Mouse (Mus musculus): ENCODE results near the gene Ly6c1. TPM values are rescaled to one million over a fixed set of nuclear protein-coding genes. Genes with fewer than 3 reads are reported as not detected.
A peak's percentile ranks its signal among the peaks of the same experiment; 100 is the strongest.
"Not testable (repeated sequence)": the region's sequence is repeated elsewhere in the genome, so short reads cannot be mapped to it uniquely, and the experiment has no call there.

Ly6c1 gene
- 100 to 1,000 TPM in 1 of 3 experiments, 10 to 100 TPM in 1, 1 to 10 TPM in 1; 1.9 to 113 (median 61.0) TPM for polyA plus RNA-seq (2017; shearing (Covaris generic))

- peak; percentile 53 for ATAC-seq
These were observed at the start of gene Ly6c1 for GRCm38 (mm10) chr15:75048642-75049261. TSS of gene Ly6c1 (minus strand) at chr15:75048830.

DNA sequence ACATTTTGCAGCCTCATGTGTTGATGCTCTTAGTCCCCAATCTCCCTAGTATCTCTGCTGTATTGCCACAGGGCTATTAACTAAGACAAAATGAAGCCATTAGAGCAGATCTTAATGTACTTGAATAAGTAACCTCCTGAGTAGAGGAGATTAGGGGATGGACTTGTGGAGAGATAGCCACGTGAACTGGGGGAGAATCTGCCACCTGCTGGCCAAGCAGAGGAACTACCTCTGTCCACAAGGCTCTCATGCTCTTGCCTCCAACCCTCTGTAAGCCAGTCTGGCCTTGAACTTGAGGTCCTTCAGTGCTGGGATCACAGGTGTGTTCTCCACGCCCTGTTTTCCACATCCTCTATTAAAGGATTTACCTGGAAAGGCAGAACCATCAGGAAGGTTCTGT, 39.4 kb upstream of the Ly6c1 start:
- ATAC-seq, result not testable (repeated sequence)

GRCm38 (mm10) chr15:75069965-75070364, 21.3 kb upstream of the Ly6c1 start:
- ATAC-seq, result no peak

GRCm38 (mm10) chr15:75062030-75062574, 13.5 kb upstream of the Ly6c1 start:
- not testable (repeated sequence) for ATAC-seq

- peak; percentile 64 for ATAC-seq
These were observed 11.9 kb upstream of the Ly6c1 start for GRCm38 (mm10) chr15:75060505-75060904.

DNA sequence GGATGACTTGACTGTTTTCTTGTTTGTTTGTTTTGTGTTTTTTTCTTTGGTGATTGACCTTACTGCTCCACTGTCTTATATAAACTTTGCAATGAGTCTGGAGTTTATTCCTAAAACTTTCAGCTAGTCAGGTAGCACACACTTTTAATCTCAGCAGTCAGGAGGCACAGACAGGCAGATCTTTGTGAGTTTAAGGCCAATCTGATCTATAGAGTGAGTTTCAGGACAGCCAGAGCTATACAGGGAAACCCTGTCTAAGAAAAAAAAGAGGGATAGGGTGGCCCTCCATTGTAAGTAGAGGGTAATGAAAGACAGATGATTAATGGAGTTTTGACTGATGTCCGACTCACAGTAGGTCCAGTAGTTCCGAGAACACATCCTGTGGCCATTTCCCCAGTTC, 7.4 kb upstream of the Ly6c1 start:
- ATAC-seq, result no peak

DNA sequence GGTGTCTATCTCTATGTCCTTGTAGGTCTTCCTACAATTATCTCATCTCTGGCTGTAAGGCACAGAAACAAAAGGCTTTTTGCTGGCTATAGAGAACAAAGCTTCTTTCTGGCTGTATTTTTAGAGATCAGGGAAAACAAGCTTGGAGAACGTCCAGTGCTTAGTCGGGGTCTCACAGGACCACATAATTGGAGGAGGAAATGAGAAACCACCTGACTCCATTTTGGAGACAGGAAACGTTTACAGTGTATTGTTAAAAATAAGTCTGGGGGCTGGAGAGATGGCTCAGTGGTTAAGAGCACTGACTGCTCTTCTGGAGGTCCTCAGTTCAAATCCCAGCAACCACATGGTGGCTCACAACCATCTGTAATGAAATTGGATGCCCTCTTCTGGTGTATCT, 6.8 kb upstream of the Ly6c1 start:
- not testable (repeated sequence) for ATAC-seq

DNA sequence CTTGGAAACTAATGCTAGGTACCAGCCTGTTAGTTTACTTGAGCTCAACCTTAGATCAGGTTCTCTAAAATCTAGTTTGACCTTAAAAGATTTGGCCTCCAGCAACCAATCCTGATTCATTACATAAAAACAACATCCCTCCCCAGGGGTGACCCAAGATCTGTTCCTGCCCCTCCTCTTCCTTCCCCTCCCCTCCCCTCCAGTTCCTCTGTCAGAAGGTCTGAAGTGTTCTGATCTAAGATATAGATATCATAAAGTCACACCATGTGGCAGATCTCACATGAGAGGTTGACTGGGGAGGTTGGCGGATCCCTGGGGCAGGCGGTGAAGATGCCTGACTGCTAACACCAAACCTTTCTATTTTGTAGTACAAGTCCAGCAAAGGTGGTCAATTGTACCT, 3.8 kb upstream of the Ly6c1 start:
- ATAC-seq, result peak; percentile 87

- not testable (repeated sequence) for ATAC-seq
These were observed 2.5 kb upstream of the Ly6c1 start for GRCm38 (mm10) chr15:75051141-75051540.

GRCm38 (mm10) chr15:75050593-75050992, 2.0 kb upstream of the Ly6c1 start:
- not testable (repeated sequence) for ATAC-seq

- not testable (repeated sequence) for ATAC-seq
These were observed 1.2 kb upstream of the Ly6c1 start for GRCm38 (mm10) chr15:75049811-75050210.

DNA sequence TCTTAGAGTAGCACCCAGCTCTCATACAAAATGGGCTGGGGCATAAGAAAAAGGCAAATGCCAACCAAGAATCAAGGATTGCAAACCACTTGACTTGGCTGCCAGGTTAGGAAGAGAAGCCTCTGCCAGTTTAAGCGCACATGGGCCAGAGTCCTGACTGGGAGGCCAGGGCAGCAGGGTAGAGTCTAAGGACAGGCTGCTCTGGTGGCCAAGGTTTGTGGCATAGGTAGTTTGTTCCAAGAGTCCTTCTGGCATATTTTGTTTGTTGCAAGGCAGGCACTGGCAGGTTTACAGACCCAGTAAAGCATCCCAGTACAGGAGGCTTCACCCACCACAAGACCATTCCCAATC, 685 bp downstream of the Ly6c1 start:
- not testable (repeated sequence) for ATAC-seq

DNA sequence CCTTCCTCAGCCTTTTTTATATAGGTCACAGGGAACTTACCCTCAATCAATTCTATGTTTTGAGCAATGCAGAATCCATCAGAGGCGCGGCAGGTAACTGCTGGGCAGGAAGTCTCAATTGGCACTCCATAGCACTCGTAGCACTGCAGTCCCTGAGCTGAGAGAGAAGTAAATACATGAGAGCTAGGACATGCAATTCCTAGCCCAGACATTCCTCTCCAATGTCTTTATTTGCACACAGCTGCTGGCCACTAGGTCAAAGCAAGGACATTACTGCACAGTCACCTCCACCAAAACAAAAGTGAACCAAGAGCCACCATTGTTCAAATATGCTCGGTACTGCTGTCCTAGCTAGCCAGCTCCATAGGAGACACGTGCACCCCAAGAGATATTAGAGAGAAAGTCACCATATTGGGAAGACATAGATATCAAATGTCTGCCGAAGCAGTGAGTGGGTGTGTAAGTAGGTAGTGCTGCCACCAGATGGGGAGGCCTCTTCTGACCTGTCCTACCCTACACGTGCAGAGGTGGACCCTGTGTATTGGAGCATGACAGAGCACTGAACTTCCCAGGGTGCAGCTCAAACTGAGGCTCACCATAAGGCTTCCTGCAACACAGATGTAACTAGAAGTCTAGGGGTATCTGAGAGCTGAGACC, 1.2 kb downstream of the Ly6c1 start:
- ATAC-seq, result not testable (repeated sequence)

- ATAC-seq, result not testable (repeated sequence)
These were observed 3.1 kb downstream of the Ly6c1 start for GRCm38 (mm10) chr15:75045501-75045900.

GRCm38 (mm10) chr15:75021020-75021759, 27.4 kb downstream of the Ly6c1 start:
- peak; percentile 54 for ATAC-seq

GRCm38 (mm10) chr15:75019446-75019845, 29.2 kb downstream of the Ly6c1 start:
- ATAC-seq, result peak; percentile 63

Other genes starting within 250 kb of the Ly6c1 start
- gene Gml2, start 229.8 kb downstream of the Ly6c1 start, polyA plus RNA-seq (2017; shearing (Covaris generic)), result not detected
- gene 2010109I03Rik, start 151.8 kb downstream of the Ly6c1 start, polyA plus RNA-seq (2017; shearing (Covaris generic)), result 1 to 10 TPM in 2 of 3 experiments, under 1 TPM in 1; 0.52 to 4.9 (median 2.1) TPM
- 1 to 10 TPM in 1 of 3 experiments, under 1 TPM in 2; 0.77 to 1.4 (median 0.85) TPM for gene Ly6i, start 65.4 kb downstream of the Ly6c1 start, polyA plus RNA-seq (2017; shearing (Covaris generic))
- 1,000 to 10,000 TPM in 1 of 3 experiments, 100 to 1,000 TPM in 2; 364 to 1,307 (median 501) TPM for gene Ly6a, start 50.8 kb downstream of the Ly6c1 start, polyA plus RNA-seq (2017; shearing (Covaris generic))
- 10 to 100 TPM in 2 of 3 experiments, 1 to 10 TPM in 1; 9.1 to 23.1 (median 10.3) TPM for gene Ly6c2, start 63.1 kb upstream of the Ly6c1 start, polyA plus RNA-seq (2017; shearing (Covaris generic))
- not detected for gene Ly6g, start 106.4 kb upstream of the Ly6c1 start, polyA plus RNA-seq (2017; shearing (Covaris generic))
- gene BC025446, start 167.5 kb upstream of the Ly6c1 start, polyA plus RNA-seq (2017; shearing (Covaris generic)), result not detected
- gene Ly6f, start 219.6 kb upstream of the Ly6c1 start, polyA plus RNA-seq (2017; shearing (Covaris generic)), result not detected

Data from inflammation-experienced regulatory T-cells, adult 6 months (primary cell).